Mouse (Mus musculus): ENCODE results near the gene Olfr1082.
"Not testable (repeated sequence)": the region's sequence is repeated elsewhere in the genome, so short reads cannot be mapped to it uniquely, and the experiment has no call there.

The Olfr1082 gene

GRCm38 (mm10) chr2:86598866-86599265 is at the start of gene Olfr1082:
Gene Olfr1082 (minus strand): TSS chr2:86598966.
- DNase-seq = not testable (repeated sequence)

- DNase-seq = not testable (repeated sequence)
Observed at GRCm38 (mm10) chr2:86639625-86640024, 40.9 kb upstream of the Olfr1082 start, which contains the start of gene Olfr1084. Gene Olfr1084 (minus strand): TSS chr2:86639725.

GRCm38 (mm10) chr2:86558135-86558534 is 40.6 kb downstream of the Olfr1082 start, which contains the start of gene Olfr1080:
Gene Olfr1080 (minus strand): TSS chr2:86558235.
- not testable (repeated sequence) for DNase-seq

All from thymus, postnatal 14 days (tissue).